Comparison of ENCODE assay signal across 8 mouse cellular contexts in genomic region chr7:100907231-100907630, GRCm38 (mm10). TPM values are rescaled to one million over a fixed set of nuclear protein-coding genes. Genes with fewer than 3 reads are reported as not detected.
DNase-seq lines count a peak whose midpoint lies in the region; ATAC-seq and TF ChIP-seq lines count a peak whose summit lies in the region.

No protein-coding gene starts in this region.

- H3K9me3 ChIP-seq in intestine, embryonic 15.5 days = no peaks in the 10 kb centered on the region
- H3K9me3 ChIP-seq in stomach, embryonic 16.5 days (replicated peaks; ENCODE audit: control insufficient read depth, low read length) = no peaks in the 10 kb centered on the region

- intact Hi-C loops in left cerebral cortex, postnatal 25 days (cut with DNase I) = loop anchor here (1.0 to 10.0 kb wide), 3 partner anchors 25 to 378 kb away; partner anchors contain the start of gene Arhgef17

- 0% methylated on average over 1 of the region's 1 CpGs for WGBS in intestine, embryonic 15.5 days
- WGBS in stomach, embryonic 16.5 days = 4% methylated on average over 1 of the region's 1 CpGs

- peak; percentile 27; the same call in 1 of the 2 replicates for ATAC-seq in intestine, embryonic 15.5 days
- no peak for ATAC-seq in stomach, embryonic 16.5 days (ENCODE audit: insufficient read depth, low FRiP score)

- H3K4me2 ChIP-seq in intestine, embryonic 15.5 days (replicated peaks) = no peak overlapping the region; the same call in 1 of the 2 replicates
- peak overlapping the region; percentile 36; the same call in 1 of the 2 replicates for H3K4me2 ChIP-seq in stomach, embryonic 16.5 days (ENCODE audit: low read depth, low read length)

- H3K27ac ChIP-seq in cortical plate, adult 2 months (ENCODE audit: insufficient read depth, low read length) = no peak overlapping the region
- H3K27ac ChIP-seq in intestine, embryonic 15.5 days = peak overlapping the region; percentile 66
- H3K27ac ChIP-seq in stomach, embryonic 16.5 days (ENCODE audit: low read length) = peak overlapping the region; percentile 84

- H3K27me3 ChIP-seq in intestine, embryonic 15.5 days (replicated peaks) = no peaks in the 10 kb centered on the region
- H3K27me3 ChIP-seq in stomach, embryonic 16.5 days (ENCODE audit: control insufficient read depth, insufficient read depth, low read length) = no peaks in the 10 kb centered on the region

- 0 out of 2 replicates have a peak, but pooled peaks cover 6% of the 10 kb centered on the region for H3K4me1 ChIP-seq in cortical plate, adult 2 months (ENCODE audit: control insufficient read depth, insufficient read depth, low read length)
- H3K4me1 ChIP-seq in intestine, embryonic 15.5 days (replicated peaks) = peaks cover 45% of the 10 kb centered on the region
- peaks cover 41% of the 10 kb centered on the region for H3K4me1 ChIP-seq in stomach, embryonic 16.5 days (ENCODE audit: control insufficient read depth, insufficient read depth, low read length)

- peak; percentile 100 for TF ChIP-seq CTCF in cortical plate, adult 2 months (IDR thresholded peaks at IDR 0.05; ENCODE audit: extremely low read depth, insufficient read depth, low read length)

- no peaks in the 10 kb centered on the region for H3K36me3 ChIP-seq in intestine, embryonic 15.5 days
- 0 out of 2 replicates have a peak, but pooled peaks cover 3% of the 10 kb centered on the region for H3K36me3 ChIP-seq in stomach, embryonic 16.5 days (ENCODE audit: control insufficient read depth, insufficient read depth, low read length)

- TF ChIP-seq POLR2A in cortical plate, adult 2 months (IDR thresholded peaks at IDR 0.05; ENCODE audit: extremely low read depth, insufficient read depth, low read length) = no peak

- H3K4me3 ChIP-seq in cortical plate, adult 2 months (ENCODE audit: insufficient read depth, low read length) = no peak overlapping the region
- H3K4me3 ChIP-seq in intestine, embryonic 15.5 days (replicated peaks) = no peak overlapping the region
- no peak overlapping the region for H3K4me3 ChIP-seq in stomach, embryonic 16.5 days (replicated peaks; ENCODE audit: low read length)

- H3K9ac ChIP-seq in intestine, embryonic 15.5 days = no peak overlapping the region
- peak overlapping the region; percentile 28; the same call in 1 of the 2 replicates for H3K9ac ChIP-seq in stomach, embryonic 16.5 days (ENCODE audit: low read length)

- DNase-seq in 3134 (ENCODE audit: extremely low read depth, insufficient read length, low spot score) (peak; percentile 46), WW6 (ENCODE audit: low read depth, low spot score) (peak; percentile 31)
- peak; percentile 78 to 79 for DNase-seq in gastrocnemius, adult 8-10 months (ENCODE audit: low spot score in 2 of 2)
- DNase-seq in left cerebral cortex, postnatal 25 days (ENCODE audit: low spot score in 2 of 2) = peak; percentile 82 to 88
- DNase-seq in naive thymus-derived CD4-positive, alpha-beta T cell, adult 2 months (ENCODE audit: low read depth) = peak; percentile 88

RNA-seq across cellular contexts. Expression of gene Arhgef17, which starts 24.7 kb away (rescaled TPM):
- 89.2 and 91.3 TPM in 2 replicates for polyA plus RNA-seq in cortical plate, adult 2 months (2012; rRNA removed)
- total RNA-seq in gastrocnemius, adult 8-10 months (2022) = 10 to 100 TPM; 33.5 to 44.3 (median 38.1) TPM
- 5.0 and 6.0 TPM in 2 replicates for polyA plus RNA-seq in intestine, embryonic 15.5 days (2015; fragmentation: Nextera tagmentation; extraction: Ambion mirVana)
- total RNA-seq in left cerebral cortex, postnatal 25 days (2021) = 100 to 1,000 TPM; 109 to 120 TPM
- polyA plus RNA-seq in stomach, embryonic 16.5 days (2015; fragmentation: Nextera tagmentation; extraction: Ambion mirVana) = 7.3 and 7.4 TPM in 2 replicates

RNA-seq across cellular contexts. Expression of gene Relt, which starts 44.0 kb away (rescaled TPM):
- polyA plus RNA-seq in cortical plate, adult 2 months (2012; rRNA removed) = 17.9 and 19.1 TPM in 2 replicates
- total RNA-seq in gastrocnemius, adult 8-10 months (2022) = 10 to 100 TPM; 10.5 to 22.2 (median 13.8) TPM
- 2.6 and 3.5 TPM in 2 replicates for polyA plus RNA-seq in intestine, embryonic 15.5 days (2015; fragmentation: Nextera tagmentation; extraction: Ambion mirVana)
- 10 to 100 TPM; 13.8 to 16.6 TPM for total RNA-seq in left cerebral cortex, postnatal 25 days (2021)
- polyA plus RNA-seq in stomach, embryonic 16.5 days (2015; fragmentation: Nextera tagmentation; extraction: Ambion mirVana) = 3.3 and 4.0 TPM in 2 replicates

Comparison
In these comparisons a context has a peak if more than half of its experiments do, and no peak if none do; other contexts are left out.
1. DNase-seq: peak in every context shown above with its lines; median percentile 88 in naive thymus-derived CD4-positive, alpha-beta T cell, adult 2 months; 85 in left cerebral cortex, postnatal 25 days; 78 in gastrocnemius, adult 8-10 months; 46 in 3134; 31 in WW6.
2. RNA of gene Arhgef17, which starts 24.7 kb away (polyA plus RNA-seq): 89.2 to 91.3 TPM in cortical plate, adult 2 months; 7.3 to 7.4 TPM in stomach, embryonic 16.5 days and 5.0 to 6.0 TPM in intestine, embryonic 15.5 days; every median in the first group is over 10 times any median in the second.